Mouse (Mus musculus) testis, adult 10 weeks (tissue): Measurements from ENCODE around the gene Olfr633. TPM values are rescaled to one million over a fixed set of nuclear protein-coding genes. Genes with fewer than 3 reads are reported as not detected.

Experiments
- polyA plus RNA-seq: library from polyadenylated mRNA; stranded (reverse); fragments of 350-450 nt; fragmentation: Illumina TruSeq; extraction: RNeasy Lipid Tissue Mini Kit (QIAGEN cat#74804); gene quantifications from one replicate; pipeline ENCODE4 v1.2.3, GENCODE M21; 2014; ENCODE audit warnings: low read depth, low replicate concordance

The Olfr633 gene
- not detected for polyA plus RNA-seq

DNA sequence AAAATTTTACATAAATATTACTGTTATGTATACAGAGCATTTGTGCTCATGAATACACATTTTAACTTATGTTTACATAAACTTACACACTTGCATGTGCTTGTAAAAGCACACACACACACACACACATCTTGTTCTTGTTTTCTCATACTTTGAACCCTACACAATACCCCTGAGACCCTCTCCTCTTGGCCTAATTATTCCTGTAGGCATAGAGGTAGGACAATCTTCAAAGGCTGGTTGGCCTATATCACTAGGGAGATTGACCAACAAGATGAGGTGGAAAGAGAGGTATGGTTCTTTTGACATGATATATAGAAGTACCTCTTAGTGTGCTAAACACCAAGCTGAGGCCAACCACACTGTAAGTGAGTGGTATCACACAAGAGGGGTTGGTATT, at the start of gene Olfr633:
TSS of gene Olfr633 (plus strand) at position 301 of the 400 bp plus-strand sequence.

DNA sequence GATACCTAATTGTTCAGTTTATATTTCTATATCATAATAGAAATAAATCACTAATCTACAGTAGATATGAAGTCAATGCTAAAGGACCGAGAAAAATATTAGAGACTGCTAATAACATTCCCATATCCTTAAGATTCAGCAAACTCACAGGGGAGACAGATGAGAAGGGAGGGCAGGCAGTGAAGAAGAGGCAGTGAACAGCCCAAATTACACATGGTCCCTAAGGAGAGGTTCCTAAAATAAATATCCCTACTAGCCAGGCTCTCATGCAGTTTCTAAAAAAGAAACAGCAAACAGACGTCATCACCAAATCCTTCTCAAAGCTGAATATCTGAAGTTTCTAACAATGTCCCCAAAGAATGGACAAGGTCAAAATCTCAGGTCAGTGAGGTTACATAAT, 41.0 kb upstream of the Olfr633 start, which contains the start of gene Olfr65:
TSS of gene Olfr65 (plus strand) at position 301 of the 400 bp plus-strand sequence.

DNA sequence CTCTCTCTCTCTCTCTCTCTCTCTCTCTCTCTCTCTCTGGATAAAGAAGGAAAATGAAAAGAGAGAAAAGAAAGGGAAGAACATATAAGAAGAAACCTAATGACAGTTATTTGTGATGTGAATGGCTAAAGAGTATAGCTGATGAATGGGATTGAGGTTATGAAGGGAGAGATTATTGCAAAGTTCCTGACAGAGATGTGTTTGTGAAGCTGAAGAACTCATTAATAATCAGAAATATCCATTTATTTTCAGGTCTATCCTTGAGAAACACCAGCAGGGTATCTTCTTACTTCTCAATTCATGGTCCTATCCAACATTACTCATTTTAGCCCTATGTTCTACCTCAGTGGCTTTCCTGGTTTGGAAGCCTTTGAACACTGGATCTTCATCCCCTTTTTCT, 15.7 kb upstream of the Olfr633 start, which contains the start of gene Olfr631:
TSS of gene Olfr631 (plus strand) at position 301 of the 400 bp plus-strand sequence.

GRCm38 (mm10) chr7:103934264-103934663, 10.0 kb upstream of the Olfr633 start, which contains the start of gene Olfr632:
Olfr632 (plus strand) TSS chr7:103934347.

DNA sequence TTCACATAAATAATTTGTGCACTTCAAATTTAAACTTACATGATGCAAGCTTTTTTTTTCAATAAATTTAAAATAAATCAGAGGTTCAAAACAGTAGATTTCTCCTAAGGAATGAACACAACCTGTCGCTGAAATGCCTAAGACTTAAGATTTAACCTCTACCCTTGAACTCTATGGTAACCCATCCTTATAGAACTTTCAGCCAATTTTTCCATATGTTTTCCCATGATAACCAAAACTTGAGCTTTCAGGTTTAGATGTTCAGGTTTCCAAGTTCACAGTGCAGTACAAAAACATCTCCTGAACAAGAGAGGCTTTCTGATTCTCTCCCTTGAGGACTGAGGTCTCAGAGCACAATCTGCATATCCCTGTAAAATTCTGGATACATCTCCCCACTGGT, 26.6 kb downstream of the Olfr633 start, which contains the start of gene Olfr635:
TSS of gene Olfr635 (plus strand) at position 301 of the 400 bp plus-strand sequence.

GRCm38 (mm10) chr7:103998446-103998845, 54.2 kb downstream of the Olfr633 start, which contains the start of gene Olfr638:
Olfr638 (plus strand) TSS chr7:103998746.

Other genes starting within 250 kb of the Olfr633 start
- gene Olfr243, start 229.8 kb upstream of the Olfr633 start, polyA plus RNA-seq, result not detected
- not detected for gene Olfr628, start 214.1 kb upstream of the Olfr633 start, polyA plus RNA-seq
- gene Olfr629, start 199.5 kb upstream of the Olfr633 start, polyA plus RNA-seq, result not detected
- not detected for gene Olfr630, start 187.1 kb upstream of the Olfr633 start, polyA plus RNA-seq
- gene Olfr69, start 172.8 kb upstream of the Olfr633 start, polyA plus RNA-seq, result not detected
- gene Olfr68, start 164.7 kb upstream of the Olfr633 start, polyA plus RNA-seq, result not detected
- not detected for gene Olfr67, start 152.6 kb upstream of the Olfr633 start, polyA plus RNA-seq
- gene Hbb-bt, start 130.4 kb upstream of the Olfr633 start, polyA plus RNA-seq, result 0.62 TPM
- 9.6 TPM for gene Hbb-bs, start 116.3 kb upstream of the Olfr633 start, polyA plus RNA-seq
- not detected for gene Hbb-bh2, start 103.9 kb upstream of the Olfr633 start, polyA plus RNA-seq
- not detected for gene Hbb-bh1, start 101.3 kb upstream of the Olfr633 start, polyA plus RNA-seq
- gene Hbb-y, start 91.2 kb upstream of the Olfr633 start, polyA plus RNA-seq, result not detected
- gene Olfr66, start 58.2 kb upstream of the Olfr633 start, polyA plus RNA-seq, result not detected
- not detected for gene Olfr64, start 50.0 kb upstream of the Olfr633 start, polyA plus RNA-seq
- gene Olfr65, start 41.0 kb upstream of the Olfr633 start, polyA plus RNA-seq, result not detected
- gene Olfr631, start 15.6 kb upstream of the Olfr633 start, polyA plus RNA-seq, result not detected
- not detected for gene Olfr632, start 10.1 kb upstream of the Olfr633 start, polyA plus RNA-seq
- gene Olfr635, start 26.7 kb downstream of the Olfr633 start, polyA plus RNA-seq, result 0.03 TPM
- not detected for gene Olfr638, start 54.3 kb downstream of the Olfr633 start, polyA plus RNA-seq
- 0.07 TPM for gene Olfr639, start 72.9 kb downstream of the Olfr633 start, polyA plus RNA-seq
- gene Olfr640, start 81.1 kb downstream of the Olfr633 start, polyA plus RNA-seq, result not detected
- gene Olfr641, start 91.0 kb downstream of the Olfr633 start, polyA plus RNA-seq, result not detected
- gene Olfr642, start 108.2 kb downstream of the Olfr633 start, polyA plus RNA-seq, result 0.13 TPM
- 0.67 TPM for gene 4930516K23Rik, start 117.0 kb downstream of the Olfr633 start, polyA plus RNA-seq
- not detected for gene Olfr644, start 127.4 kb downstream of the Olfr633 start, polyA plus RNA-seq
- 0.07 TPM for gene Olfr645, start 141.0 kb downstream of the Olfr633 start, polyA plus RNA-seq
- not detected for gene Olfr646, start 160.4 kb downstream of the Olfr633 start, polyA plus RNA-seq
- gene Ubqln5, start 185.4 kb downstream of the Olfr633 start, polyA plus RNA-seq, result 11.9 TPM
- 0.60 TPM for gene Olfr643, start 193.0 kb downstream of the Olfr633 start, polyA plus RNA-seq
- gene Ubqln3, start 198.8 kb downstream of the Olfr633 start, polyA plus RNA-seq, result 409 TPM
- 353 TPM for gene Ubqlnl, start 206.1 kb downstream of the Olfr633 start, polyA plus RNA-seq
- gene Olfm5, start 220.4 kb downstream of the Olfr633 start, polyA plus RNA-seq, result not detected
- 0.17 TPM for gene Olfr648, start 239.0 kb downstream of the Olfr633 start, polyA plus RNA-seq